Mouse (Mus musculus) MEL (cell line): ENCODE results near the gene Myo18b. TPM values are rescaled to one million over a fixed set of nuclear protein-coding genes. Genes with fewer than 3 reads are reported as not detected.

Experiments used
- DNase-seq: peaks from one replicate; pipeline ENCODE4 v3.0.0; 2011; ENCODE audit warnings: low read depth, low spot score
- H3K27ac ChIP-seq: 2 replicates; pipeline ENCODE4 v1.5.1; 2012; ENCODE audit warnings: low read depth, mild to moderate bottlenecking, control low read depth, low read length, moderate library complexity; ENCODE audit not compliant: control insufficient read depth
- H3K27me3 ChIP-seq, 2 experiments: fragments of 150-350 bp in 1 of 2; sonication (generic) in 1 of 2; 2 replicates each; pipeline ENCODE4 v1.6.1; 2012; ENCODE audit warnings: low read length in 2 of 2, mild to moderate bottlenecking in 2 of 2, improper control_type of control experiment in 1 of 2, moderate library complexity in 1 of 2; ENCODE audit not compliant: insufficient read depth in 2 of 2, control insufficient read depth in 1 of 2
- H3K36me3 ChIP-seq, 2 experiments: 2 replicates each; pipeline ENCODE4 v1.6.1; 2012 to 2014; ENCODE audit warnings: low read length in 2 of 2, improper control_type of control experiment in 1 of 2, inconsistent platforms in 1 of 2, mild to moderate bottlenecking in 1 of 2; ENCODE audit not compliant: insufficient read depth in 2 of 2, control insufficient read depth in 1 of 2
- H3K4me1 ChIP-seq, 2 experiments: fragments of 150-350 bp in 1 of 2; sonication (generic) in 1 of 2; 2 replicates each; pipeline ENCODE4 v1.6.1; 2012; ENCODE audit warnings: low read length in 2 of 2, improper control_type of control experiment in 1 of 2, mild to moderate bottlenecking in 1 of 2; ENCODE audit not compliant: insufficient read depth in 2 of 2, control insufficient read depth in 1 of 2
- H3K4me3 ChIP-seq, 2 experiments: fragments of 150-350 bp in 1 of 2; sonication (generic) in 1 of 2; 2 replicates each; pipeline ENCODE4 v1.5.1; 2012; ENCODE audit warnings: low read depth in 2 of 2, low read length in 2 of 2, mild to moderate bottlenecking in 2 of 2, moderate library complexity in 2 of 2, control low read depth in 1 of 2, improper control_type of control experiment in 1 of 2; ENCODE audit not compliant: control insufficient read depth in 1 of 2, insufficient read depth in 1 of 2
- H3K79me2 ChIP-seq: 2 replicates; pipeline ENCODE4 v1.6.1; 2012; ENCODE audit warnings: mild to moderate bottlenecking, low read length, moderate library complexity; ENCODE audit not compliant: control insufficient read depth, poor library complexity, insufficient read depth
- H3K9ac ChIP-seq: 2 replicates; pipeline ENCODE4 v1.6.1; 2012; ENCODE audit warnings: low read depth, mild to moderate bottlenecking, control low read depth, low read length, moderate library complexity; ENCODE audit not compliant: control insufficient read depth, poor library complexity, severe bottlenecking
- H3K9me3 ChIP-seq: fragments of 150-350 bp; sonication (generic); replicated peaks from 2 replicates; pipeline ENCODE4 v1.6.1; 2012; ENCODE audit warnings: mild to moderate bottlenecking, low read length, improper control_type of control experiment, moderate library complexity; ENCODE audit not compliant: insufficient read depth
- CHD1 ChIP-seq: IDR thresholded peaks from 2 replicates; pipeline ENCODE4 v1.6.1; 2012; ENCODE audit warnings: low read depth, mild to moderate bottlenecking, inconsistent platforms, low read length, improper control_type of control experiment
- CTCF ChIP-seq, 3 experiments: IDR thresholded peaks in 2 of 3; conservative IDR thresholded peaks in 1 of 3; 2 replicates each; pipeline ENCODE4 v1.5.1; 2011 to 2012; ENCODE audit warnings: low read length in 3 of 3, low read depth in 2 of 3, mild to moderate bottlenecking in 2 of 3, improper control_type of control experiment in 1 of 3, inconsistent platforms in 1 of 3, mixed read lengths in 1 of 3, moderate library complexity in 1 of 3; ENCODE audit not compliant: control insufficient read depth in 1 of 3, insufficient read depth in 1 of 3, poor library complexity in 1 of 3, severe bottlenecking in 1 of 3
- E2F4 ChIP-seq: IDR thresholded peaks from 2 replicates; pipeline ENCODE4 v1.6.1; 2011; ENCODE audit warnings: low read depth, low read length, improper control_type of control experiment, borderline replicate concordance
- ELF1 ChIP-seq: IDR thresholded peaks from 2 replicates; pipeline ENCODE4 v1.6.1; 2014; ENCODE audit warnings: low read depth, mild to moderate bottlenecking, inconsistent platforms, low read length, improper control_type of control experiment, moderate library complexity
- EP300 ChIP-seq, 2 experiments: IDR thresholded peaks; 2 replicates each; pipeline ENCODE4 v1.6.1; 2011; ENCODE audit warnings: improper control_type of control experiment in 2 of 2, low read length in 2 of 2, low read depth in 1 of 2, mild to moderate bottlenecking in 1 of 2
- GABPA ChIP-seq: IDR thresholded peaks from 2 replicates; pipeline ENCODE4 v1.6.1; 2012; ENCODE audit warnings: low read depth, mild to moderate bottlenecking, inconsistent platforms, low read length, improper control_type of control experiment, moderate library complexity
- GATA1 ChIP-seq: IDR thresholded peaks from 2 replicates; pipeline ENCODE4 v1.6.1; 2011; ENCODE audit warnings: low read depth, low read length, improper control_type of control experiment
- HCFC1 ChIP-seq: IDR thresholded peaks from 2 replicates; pipeline ENCODE4 v1.6.1; 2012; ENCODE audit warnings: low read depth, mild to moderate bottlenecking, inconsistent platforms, low read length, improper control_type of control experiment, moderate library complexity
- JUND ChIP-seq: IDR thresholded peaks from 2 replicates; pipeline ENCODE4 v1.6.1; 2011; ENCODE audit warnings: low read depth, mild to moderate bottlenecking, improper control_type of control experiment, low read length
- MAFK ChIP-seq: IDR thresholded peaks from 2 replicates; pipeline ENCODE4 v1.6.1; 2011; ENCODE audit warnings: low read depth, mild to moderate bottlenecking, low read length, improper control_type of control experiment, borderline replicate concordance
- MAX ChIP-seq: IDR thresholded peaks from 2 replicates; pipeline ENCODE4 v1.6.1; 2011; ENCODE audit warnings: low read length, improper control_type of control experiment
- MEF2A ChIP-seq: IDR thresholded peaks from 2 replicates; pipeline ENCODE4 v1.6.1; 2014; ENCODE audit warnings: low read depth, mild to moderate bottlenecking, inconsistent platforms, low read length, improper control_type of control experiment; ENCODE audit not compliant: poor library complexity, insufficient replicate concordance, severe bottlenecking; ENCODE audit errors: extremely low read depth
- MXI1 ChIP-seq: IDR thresholded peaks from 2 replicates; pipeline ENCODE4 v1.6.1; 2011; ENCODE audit warnings: mild to moderate bottlenecking, low read depth, low read length, improper control_type of control experiment
- NELFE ChIP-seq: IDR thresholded peaks from 2 replicates; pipeline ENCODE4 v1.6.1; 2011; ENCODE audit warnings: low read depth, low read length, improper control_type of control experiment
- POLR2AphosphoS2 ChIP-seq: IDR thresholded peaks from 2 replicates; pipeline ENCODE4 v1.6.1; 2011; ENCODE audit warnings: low read length, improper control_type of control experiment
- POLR2AphosphoS5 ChIP-seq: IDR thresholded peaks from 2 replicates; pipeline ENCODE4 v1.6.1; 2012; ENCODE audit warnings: low read depth, borderline replicate concordance, mild to moderate bottlenecking, inconsistent platforms, low read length, moderate library complexity, mixed read lengths
- SIN3A ChIP-seq: IDR thresholded peaks from 2 replicates; pipeline ENCODE4 v1.6.1; 2012; ENCODE audit warnings: low read length, improper control_type of control experiment, inconsistent platforms
- SMC3 ChIP-seq: IDR thresholded peaks from 2 replicates; pipeline ENCODE4 v1.6.1; 2011; ENCODE audit warnings: low read depth, low read length, improper control_type of control experiment
- TAL1 ChIP-seq: IDR thresholded peaks from 2 replicates; pipeline ENCODE4 v1.6.1; 2012; ENCODE audit warnings: mild to moderate bottlenecking, inconsistent platforms, low read length, moderate library complexity, mixed read lengths
- TBP ChIP-seq: IDR thresholded peaks from 2 replicates; pipeline ENCODE4 v1.8.0; 2011; ENCODE audit warnings: low read depth, low read length, improper control_type of control experiment
- USF2 ChIP-seq, 2 experiments: IDR thresholded peaks; 2 replicates each; pipeline ENCODE4 v1.6.1; 2011 to 2012; ENCODE audit warnings: improper control_type of control experiment in 2 of 2, low read length in 2 of 2, borderline replicate concordance in 1 of 2, inconsistent platforms in 1 of 2, low read depth in 1 of 2, mild to moderate bottlenecking in 1 of 2; ENCODE audit not compliant: insufficient read depth in 1 of 2
- ZKSCAN1 ChIP-seq: IDR thresholded peaks from 2 replicates; pipeline ENCODE4 v1.6.1; 2012; ENCODE audit warnings: low read depth, mild to moderate bottlenecking, inconsistent platforms, low read length, improper control_type of control experiment, moderate library complexity
- ZMIZ1 ChIP-seq: IDR thresholded peaks from 2 replicates; pipeline ENCODE4 v1.6.1; 2012; ENCODE audit warnings: low read depth, mild to moderate bottlenecking, inconsistent platforms, low read length, improper control_type of control experiment, moderate library complexity
- ZNF384 ChIP-seq: IDR thresholded peaks from 2 replicates; pipeline ENCODE4 v1.6.1; 2012; ENCODE audit warnings: low read depth, mild to moderate bottlenecking, inconsistent platforms, low read length, improper control_type of control experiment
- polyA plus RNA-seq, 2 experiments: library from polyadenylated mRNA; stranded (reverse) in 1 of 2; unstranded in 1 of 2; fragments of >175 nt in 1 of 2; fragments of >200 nt in 1 of 2; gene quantifications; 2 replicates each; pipeline versions ENCODE4 v1.2.1 to v1.2.4; 2012; ENCODE audit warnings: low replicate concordance in 2 of 2, low read depth in 1 of 2; ENCODE audit not compliant: insufficient read length in 2 of 2, insufficient read depth in 1 of 2, missing spikeins in 1 of 2
- total RNA-seq: library from RNA; depleted of rRNA; stranded (reverse); fragments of 300-350 nt; gene quantifications from 2 replicates; pipeline ENCODE4 v1.2.3, GENCODE M21; 2012

Myo18b gene
- total and polyA plus RNA-seq, 3 experiments = not detected

DNA sequence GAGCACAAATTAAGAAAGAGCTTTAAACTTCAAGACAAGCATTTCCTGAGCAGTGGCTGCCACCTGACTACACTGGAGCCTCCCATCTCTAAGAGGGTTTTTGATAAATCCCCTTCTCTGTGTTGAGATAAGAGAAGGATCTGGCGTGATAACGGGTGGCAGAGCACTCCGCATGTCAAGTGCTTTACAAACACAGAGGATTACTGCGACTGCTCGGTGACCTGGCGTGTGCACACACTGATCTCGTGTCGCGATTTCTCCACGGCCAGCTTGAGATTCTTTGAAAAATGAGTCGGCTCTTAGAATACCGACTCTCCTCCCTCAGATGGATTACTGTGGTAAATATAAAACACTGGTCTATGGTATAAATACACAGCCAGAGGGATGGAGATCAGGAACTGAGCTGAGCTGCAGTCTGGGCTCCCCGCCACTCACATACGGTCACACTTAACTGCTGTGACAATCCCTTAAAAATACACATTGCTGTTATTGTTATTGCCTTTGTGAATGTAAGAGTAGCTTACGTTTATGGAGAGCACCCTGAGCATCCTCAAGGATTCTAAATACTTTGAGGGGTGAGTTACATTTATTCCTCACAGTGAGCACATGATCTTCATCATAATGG is 119.3 kb downstream of the Myo18b start:
- H3K79me2 ChIP-seq = no peaks in the 10 kb centered on the region
- no peak for DNase-seq
- TF ChIP-seq NELFE (no peak), ZMIZ1 (no peak), EP300 (IDR thresholded peaks at IDR 0.05; ENCODE audit: low read depth in 1 of 2, low read length in 2 of 2) (no peak), ELF1 (no peak), TAL1 (no peak)
- TF ChIP-seq, all 39 proteins: peak for 0
- H3K9me3 ChIP-seq = no peaks in the 10 kb centered on the region
- H3K27ac ChIP-seq = no peak overlapping the region
- no peaks in the 10 kb centered on the region for H3K36me3 ChIP-seq
- no peak overlapping the region for H3K4me3 ChIP-seq
- H3K9ac ChIP-seq = no peak overlapping the region
- H3K4me1 ChIP-seq = no peaks in the 10 kb centered on the region
- H3K27me3 ChIP-seq = no peaks in the 10 kb centered on the region

DNA sequence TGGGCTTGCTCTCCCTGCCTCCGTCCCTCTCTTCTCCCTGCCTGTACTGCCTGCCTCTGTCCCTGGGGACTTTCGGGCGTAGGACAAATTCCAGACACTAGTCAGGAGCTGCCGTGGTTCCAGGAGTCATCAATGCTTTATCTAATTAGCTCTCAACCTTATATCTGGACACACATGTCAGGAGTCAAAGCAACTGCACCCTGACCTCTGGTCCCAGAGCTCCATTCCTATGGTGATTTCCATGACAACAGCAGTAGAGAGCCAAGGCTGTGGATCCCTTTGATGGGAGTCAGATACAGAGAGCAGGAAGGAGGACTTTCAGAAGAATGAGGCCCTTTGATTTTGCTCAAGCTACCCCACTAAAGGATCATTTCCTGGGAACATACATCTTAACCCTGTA is 122.7 kb downstream of the Myo18b start:
- no peak overlapping the region for H3K27ac ChIP-seq
- DNase-seq = no peak
- no peak overlapping the region for H3K4me3 ChIP-seq
- no peaks in the 10 kb centered on the region for H3K36me3 ChIP-seq
- no peaks in the 10 kb centered on the region for H3K9me3 ChIP-seq
- TF ChIP-seq JUND (no peak), SMC3 (no peak), HCFC1 (no peak), MEF2A (no peak), TBP (no peak), CHD1 (no peak), E2F4 (no peak), MAX (no peak), ZNF384 (no peak), ZKSCAN1 (no peak), MXI1 (no peak), CTCF (IDR thresholded peaks at IDR 0.05 in 2 of 3, conservative IDR thresholded peaks at IDR 0.05 in 1 of 3; ENCODE audit: control insufficient read depth in 1 of 3, insufficient read depth in 1 of 3, low read depth in 2 of 3, low read length in 3 of 3, poor library complexity in 1 of 3, severe bottlenecking in 1 of 3) (no peak), GATA1 (no peak), USF2 (IDR thresholded peaks at IDR 0.05; ENCODE audit: borderline replicate concordance in 1 of 2, insufficient read depth in 1 of 2, low read depth in 1 of 2, low read length in 2 of 2) (no peak), SIN3A (no peak), POLR2AphosphoS5 (no peak), POLR2AphosphoS2 (no peak), MAFK (no peak), GABPA (no peak)
- TF ChIP-seq, all 39 proteins: peak for 0
- no peaks in the 10 kb centered on the region for H3K4me1 ChIP-seq
- no peaks in the 10 kb centered on the region for H3K79me2 ChIP-seq
- no peak overlapping the region for H3K9ac ChIP-seq
- H3K27me3 ChIP-seq = no peaks in the 10 kb centered on the region
